Mouse (Mus musculus) forelimb bud, embryonic 11.5 days (tissue): ENCODE results near the gene Bmf.

Experiments
- DNase-seq: peaks from one replicate; pipeline ENCODE4 v3.0.0-alpha.2; 2012; ENCODE audit warnings: low read depth, low spot score

The Bmf gene

GRCm38 (mm10) chr2:118512418-118513377, 36.8 kb downstream of the Bmf start:
- no peak for DNase-seq

DNA sequence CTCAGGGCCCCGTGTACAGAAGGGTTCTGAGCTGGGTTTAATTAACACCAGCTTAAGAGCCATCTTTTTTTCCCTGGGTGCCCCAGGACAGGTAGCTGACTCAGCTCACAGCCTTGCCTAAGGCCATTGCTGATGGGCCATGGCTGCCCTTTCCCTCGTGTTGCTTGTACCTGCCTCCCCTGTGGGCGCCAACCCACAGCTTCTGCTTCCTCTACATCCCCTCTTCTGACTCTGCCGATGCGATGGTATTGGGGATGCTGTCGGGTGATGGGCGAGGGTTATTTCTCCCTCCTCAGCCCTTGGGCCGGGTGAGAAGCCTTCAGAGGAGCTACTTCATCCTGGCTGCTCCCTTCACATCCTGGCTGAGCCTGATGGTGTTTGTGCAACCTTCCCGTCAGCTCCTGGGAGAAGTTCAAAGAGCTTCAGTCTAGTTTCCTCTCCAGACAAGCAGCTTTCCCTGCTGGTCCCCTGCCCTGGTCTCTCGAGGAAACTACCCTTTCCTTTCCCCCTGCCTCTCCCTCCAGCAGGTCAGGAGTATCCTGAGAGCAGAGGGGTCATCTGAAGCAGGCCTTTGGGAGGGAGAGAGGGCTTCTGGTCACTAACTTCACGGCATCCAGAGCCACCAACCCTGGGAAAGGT, 37.6 kb downstream of the Bmf start:
- DNase-seq = no peak

GRCm38 (mm10) chr2:118510447-118511310, 38.8 kb downstream of the Bmf start:
- DNase-seq = peak; percentile 64

- DNase-seq = no peak
These were observed 39.6 kb downstream of the Bmf start for GRCm38 (mm10) chr2:118509688-118510446.

- DNase-seq = no peak
These were observed 42.4 kb downstream of the Bmf start for GRCm38 (mm10) chr2:118507126-118507525.

- no peak for DNase-seq
These were observed 49.3 kb downstream of the Bmf start for GRCm38 (mm10) chr2:118500191-118500590.

DNA sequence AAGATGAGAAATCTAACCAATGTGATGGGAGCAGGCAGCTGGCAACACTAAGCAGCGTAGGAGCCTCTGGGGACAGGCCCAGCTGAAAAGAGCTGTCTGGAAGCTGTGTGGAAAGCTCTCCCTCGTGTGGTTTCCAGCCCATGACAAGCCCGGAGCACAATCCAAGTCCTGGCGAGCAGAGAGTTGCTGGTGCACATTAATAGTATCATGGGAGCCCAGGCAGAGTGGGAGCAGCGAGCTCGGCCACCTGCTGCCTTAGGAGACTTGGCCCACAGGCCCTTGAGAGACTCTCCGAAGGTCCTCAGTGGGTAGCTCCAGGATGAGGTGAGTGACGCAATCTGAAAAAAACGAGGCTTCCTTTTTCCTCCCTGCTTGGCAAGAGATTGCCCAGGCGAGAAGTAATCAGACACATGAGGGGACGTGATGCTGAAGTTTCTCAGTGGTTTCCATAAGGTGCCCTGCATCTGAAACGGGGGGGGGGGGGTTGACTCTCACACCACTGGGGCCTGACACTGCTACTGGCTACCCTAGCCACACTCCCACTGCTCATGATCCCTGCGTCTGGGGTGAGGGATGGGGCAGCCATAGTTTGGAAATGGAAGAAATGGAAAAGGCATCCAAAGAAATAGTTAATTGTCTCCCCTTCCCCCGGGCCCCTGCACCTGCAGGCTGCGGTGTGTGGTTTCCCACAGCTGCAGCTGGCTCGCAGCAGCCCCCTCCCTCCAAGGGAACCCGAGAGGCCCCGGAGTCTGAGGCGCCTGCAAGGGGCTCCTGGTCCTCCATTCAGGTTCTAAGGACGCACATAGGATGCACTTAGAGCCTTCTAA, 50.1 kb downstream of the Bmf start:
- DNase-seq = no peak

- no peak for DNase-seq
These were observed 51.0 kb downstream of the Bmf start for GRCm38 (mm10) chr2:118498476-118498875.

GRCm38 (mm10) chr2:118497890-118498289, 51.6 kb downstream of the Bmf start:
- no peak for DNase-seq

DNA sequence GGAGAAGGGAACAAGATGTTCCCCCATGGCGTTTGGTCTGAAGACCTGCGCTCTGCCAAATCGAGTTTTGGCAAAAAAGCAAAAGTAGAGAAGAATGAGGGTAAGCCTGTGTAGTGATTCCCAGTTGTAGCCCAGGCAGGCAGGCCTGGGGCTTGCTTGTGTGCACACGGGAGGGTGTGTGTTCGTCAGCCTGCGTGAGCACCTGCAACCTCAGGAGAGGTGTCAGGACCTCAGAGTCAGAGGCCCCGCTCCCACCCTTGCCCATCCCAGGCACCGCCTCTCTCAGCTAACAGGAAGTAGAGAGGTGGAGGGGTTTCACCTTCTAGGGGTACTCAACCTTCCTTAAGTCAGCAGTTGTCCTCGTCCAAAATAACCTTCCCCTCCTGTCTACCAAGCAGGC, 54.5 kb downstream of the Bmf start:
- DNase-seq = no peak

DNA sequence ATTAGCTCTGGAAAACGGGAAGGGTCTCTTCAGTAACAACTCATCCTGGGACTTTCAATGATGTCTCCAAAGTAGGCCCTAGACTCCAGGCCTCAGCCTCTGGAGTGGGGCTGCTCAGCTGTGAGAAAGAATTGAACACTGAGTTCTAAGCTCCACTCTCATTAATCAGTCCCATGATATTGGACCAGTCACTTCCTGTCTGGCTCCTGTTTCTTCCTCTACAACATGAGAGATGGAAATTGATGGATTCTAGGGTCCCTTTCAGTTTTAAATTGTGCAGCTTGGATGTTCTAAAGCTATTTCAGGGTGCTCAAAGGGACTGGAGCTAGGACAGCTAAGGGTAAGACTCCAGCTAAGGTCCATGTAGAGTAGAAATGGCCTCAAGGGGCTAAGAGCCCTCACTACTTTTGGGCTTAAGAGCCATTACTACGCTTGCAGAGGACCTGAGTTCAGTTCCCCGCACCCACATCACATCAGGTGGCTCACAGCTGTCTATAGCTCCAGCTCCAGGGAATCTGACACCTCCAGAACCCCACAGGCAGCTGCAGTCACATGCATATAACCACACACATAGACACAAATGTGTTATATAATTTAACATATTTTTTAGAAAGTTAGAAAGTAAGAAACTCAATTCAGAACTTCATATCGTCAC, 57.6 kb downstream of the Bmf start:
- no peak for DNase-seq

DNA sequence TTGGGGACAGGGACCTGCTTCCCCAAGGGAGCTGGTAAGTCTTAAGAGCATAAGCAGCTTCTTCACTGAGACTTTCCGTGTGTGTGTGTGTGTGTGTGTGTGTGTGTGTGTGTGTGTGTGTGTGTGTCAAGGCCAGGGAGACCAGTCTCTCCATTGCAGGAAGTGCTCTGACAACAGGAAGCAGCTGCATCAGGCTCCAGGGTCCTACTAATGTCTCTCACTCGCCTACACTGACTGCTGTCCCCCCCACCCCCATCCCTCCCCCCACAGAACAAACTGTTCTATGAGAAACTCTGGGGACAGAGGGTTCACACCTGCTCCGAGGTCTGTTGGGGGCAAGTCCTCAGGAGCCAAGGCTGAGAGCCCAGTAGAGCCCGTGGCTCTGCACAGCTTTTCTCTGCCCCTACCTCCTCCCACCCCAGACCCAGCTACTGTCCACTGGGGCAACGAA, 58.2 kb downstream of the Bmf start:
- DNase-seq = no peak

DNA sequence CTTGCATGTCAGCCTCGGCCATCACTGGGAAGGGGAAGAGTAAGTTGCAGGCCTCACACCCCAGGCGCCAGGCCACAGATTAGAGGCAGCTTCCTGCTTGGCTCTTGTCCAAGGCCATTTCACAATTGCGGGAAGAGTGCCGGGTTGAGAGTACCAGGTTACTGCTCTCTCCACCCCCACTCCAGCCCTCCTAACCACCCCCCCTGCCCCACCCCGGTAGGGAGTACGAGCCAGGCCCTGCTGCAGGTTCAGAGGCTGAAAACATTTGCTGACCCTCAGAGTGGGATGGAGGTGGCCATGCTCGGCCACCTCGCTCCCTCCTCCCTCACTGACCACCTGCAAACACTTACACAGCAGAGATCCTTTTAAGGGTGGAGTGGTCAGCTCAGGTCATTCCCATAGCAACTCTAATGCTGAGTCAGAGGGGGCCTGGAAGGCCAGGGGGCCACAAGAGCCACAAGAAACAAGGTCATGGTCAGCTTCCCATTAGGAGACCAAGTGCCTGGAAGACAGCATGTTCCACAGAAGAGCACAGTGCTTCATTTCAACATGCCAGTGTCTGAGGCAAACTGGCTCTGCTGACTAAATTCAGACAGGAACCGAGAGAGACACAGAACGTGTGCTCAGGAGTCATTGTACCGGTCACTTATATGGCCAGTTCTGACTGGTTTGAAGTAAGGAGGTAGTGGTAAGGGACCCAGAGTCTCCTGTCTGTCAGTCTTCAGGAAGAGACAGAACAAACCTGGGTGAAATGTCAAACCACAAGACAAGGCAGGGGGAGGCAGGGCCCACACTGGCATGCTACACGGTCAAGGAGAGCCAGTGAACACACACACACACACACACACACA, 59.0 kb downstream of the Bmf start:
- DNase-seq = no peak

DNA sequence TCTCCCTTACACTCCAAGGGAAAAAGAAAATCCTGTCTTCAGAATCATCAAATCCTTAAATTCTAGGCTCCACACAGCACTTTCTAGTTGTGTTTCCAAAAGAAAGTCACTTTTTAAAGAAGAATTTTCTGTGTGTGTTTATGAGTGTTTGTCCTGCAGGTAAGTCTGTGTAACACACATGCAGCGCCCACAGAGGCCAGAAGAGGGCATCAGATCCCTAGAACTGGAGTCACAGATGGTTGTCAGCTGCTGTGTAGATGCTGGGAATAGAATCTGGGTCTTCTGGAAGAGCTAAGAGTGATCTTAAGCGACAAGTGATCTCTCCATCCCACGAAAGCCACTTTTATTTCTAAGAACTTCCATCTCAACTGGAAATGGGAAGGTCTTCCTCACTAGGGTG, 61.7 kb downstream of the Bmf start:
- DNase-seq = no peak

DNA sequence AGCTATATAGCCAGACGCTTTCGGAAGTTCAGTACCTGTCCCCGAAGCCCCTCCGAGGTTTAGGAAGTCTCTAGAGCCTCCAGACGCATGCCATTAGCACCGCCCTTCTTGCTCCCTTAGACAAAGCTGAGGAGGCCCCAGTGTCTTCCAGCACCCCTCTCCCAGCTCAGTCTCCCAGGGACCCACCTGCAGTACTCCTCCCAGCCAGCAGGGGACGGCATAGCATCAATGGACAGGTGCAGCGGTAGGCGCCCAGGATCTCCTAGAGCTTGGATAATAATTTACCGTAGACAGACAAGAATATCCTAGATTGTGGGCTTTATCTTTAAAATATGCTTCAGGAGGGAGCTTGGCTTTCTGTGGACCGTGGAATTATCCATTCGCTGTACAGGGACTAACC, 62.6 kb downstream of the Bmf start:
- peak; percentile 76 for DNase-seq

DNA sequence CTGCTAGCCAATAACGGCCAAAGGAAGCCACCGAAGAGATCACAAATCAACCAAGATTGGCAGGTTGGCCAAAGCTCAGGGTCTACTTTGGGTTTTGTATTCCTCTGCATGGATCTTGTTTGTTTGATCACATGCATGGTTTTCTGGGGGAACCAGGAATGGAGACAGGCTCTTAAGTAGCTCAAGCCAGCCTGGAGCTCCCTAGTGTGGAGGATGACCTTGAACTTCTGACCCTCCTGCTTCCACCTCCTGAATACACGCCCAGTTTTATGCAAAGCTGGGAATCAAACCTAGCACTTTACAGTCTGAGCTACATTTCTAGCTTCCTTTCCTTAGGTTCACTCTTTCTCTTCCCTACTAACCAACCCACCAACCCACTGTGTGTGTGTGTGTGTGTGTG, 64.1 kb downstream of the Bmf start:
- no peak for DNase-seq

DNA sequence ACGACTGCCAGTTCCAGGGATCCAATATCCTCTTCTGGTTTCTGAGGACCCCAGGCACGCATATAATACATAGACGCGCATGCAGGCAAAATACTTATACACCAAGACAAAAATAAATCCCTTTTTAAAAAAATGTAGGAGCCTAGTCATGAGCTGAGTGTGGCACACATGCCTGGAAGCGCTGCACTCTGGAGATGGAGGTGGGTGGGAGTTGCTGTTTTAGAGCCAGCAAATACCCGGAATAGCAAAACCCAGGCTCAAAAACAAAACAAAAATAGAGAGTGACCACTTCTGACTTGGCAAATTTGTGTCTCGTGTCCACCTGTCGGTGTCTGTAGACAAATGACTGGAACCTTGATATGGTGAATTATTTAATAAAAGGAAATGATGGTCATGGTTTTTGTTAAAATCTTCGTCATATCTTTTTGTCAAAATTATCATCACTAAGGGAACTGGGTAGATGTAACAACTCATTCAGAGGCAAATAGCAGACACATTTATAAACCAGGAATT, 65.0 kb downstream of the Bmf start:
- no peak for DNase-seq

GRCm38 (mm10) chr2:118483032-118483431, 66.5 kb downstream of the Bmf start:
- no peak for DNase-seq

GRCm38 (mm10) chr2:118480886-118481285, 68.6 kb downstream of the Bmf start:
- no peak for DNase-seq
